In the genomic region with DNA sequence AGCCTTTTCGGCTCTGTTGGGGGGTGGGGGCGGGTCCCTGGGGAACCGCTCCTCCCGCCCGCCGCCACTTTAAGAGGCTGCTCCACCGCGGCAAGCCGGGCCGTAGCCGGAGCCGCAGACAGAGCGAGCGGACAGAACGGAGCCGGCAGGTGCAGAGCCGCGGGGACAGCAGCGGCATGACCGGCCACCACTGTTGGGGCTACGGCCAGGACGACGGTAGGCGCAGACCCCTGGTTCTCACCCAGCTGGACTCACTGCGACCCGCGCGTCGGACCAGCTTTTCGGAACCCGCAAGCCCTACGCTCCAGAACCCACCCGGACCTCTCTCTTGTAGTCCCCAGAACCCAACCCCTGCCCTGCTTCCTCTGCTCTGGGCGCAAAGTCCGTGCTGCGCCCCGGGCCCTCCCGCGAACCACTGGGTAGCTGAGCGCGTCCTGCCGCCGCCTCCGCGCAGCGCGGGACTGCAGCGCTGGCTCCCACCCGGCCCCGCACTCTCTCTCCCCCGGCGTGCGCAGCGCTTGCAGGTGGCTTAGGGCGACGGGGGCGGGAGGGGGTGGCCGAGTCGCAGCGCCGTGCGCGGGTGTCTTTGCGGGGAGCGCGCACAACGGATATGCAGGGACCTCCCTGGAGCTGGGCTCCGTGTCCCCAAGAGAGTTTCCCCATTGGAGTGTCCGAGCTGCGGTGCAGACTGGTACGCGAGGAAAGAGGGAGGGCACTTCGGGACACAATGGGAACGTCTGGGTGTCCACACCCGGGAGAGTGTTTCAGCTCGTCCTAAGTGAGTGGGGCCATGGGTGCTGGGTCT, we compare ENCODE assay signal across 8 mouse cellular contexts. TPM values are rescaled to one million over a fixed set of nuclear protein-coding genes. Genes with fewer than 3 reads are reported as not detected.
DNase-seq lines count a peak whose midpoint lies in the region; ATAC-seq and TF ChIP-seq lines count a peak whose summit lies in the region.

No protein-coding gene starts in this region.

- peak overlapping the region; percentile 55 for H3K4me3 ChIP-seq in kidney, embryonic 16.5 days (ENCODE audit: low read length)
- H3K4me3 ChIP-seq in megakaryocyte, embryonic 14.5 days (replicated peaks), result peak overlapping the region; percentile 88
- H3K4me3 ChIP-seq in small intestine, adult 2 months (ENCODE audit: low read depth, low read length), result peak overlapping the region; percentile 57

- peaks cover 56% of the 10 kb centered on the region for H3K27me3 ChIP-seq in kidney, embryonic 16.5 days (ENCODE audit: insufficient read depth, low read length)
- peaks cover 79% of the 10 kb centered on the region for H3K27me3 ChIP-seq in megakaryocyte, embryonic 14.5 days (replicated peaks)
- H3K27me3 ChIP-seq in small intestine, adult 2 months (ENCODE audit: control insufficient read depth, insufficient read depth, low read length), result peaks cover 26% of the 10 kb centered on the region

- peaks cover 12% of the 10 kb centered on the region for H3K4me1 ChIP-seq in kidney, embryonic 16.5 days (ENCODE audit: insufficient read depth, low read length)
- peaks cover 36% of the 10 kb centered on the region for H3K4me1 ChIP-seq in megakaryocyte, embryonic 14.5 days
- H3K4me1 ChIP-seq in small intestine, adult 2 months (ENCODE audit: control insufficient read depth, insufficient read depth, insufficient read length, low read length), result peaks cover 9% of the 10 kb centered on the region

- no peak for TF ChIP-seq CTCF in small intestine, adult 2 months (IDR thresholded peaks at IDR 0.05; ENCODE audit: extremely low read depth, insufficient read length, insufficient replicate concordance, low read depth, low read length)

- peak overlapping the region; percentile 61 for H3K9ac ChIP-seq in kidney, embryonic 16.5 days (replicated peaks; ENCODE audit: low read length)

- no peak for TF ChIP-seq POLR2A in small intestine, adult 2 months (IDR thresholded peaks at IDR 0.05; ENCODE audit: low read depth, low read length)

- under 1% methylated on average over 76 of the region's 76 CpGs for WGBS in kidney, embryonic 16.5 days
- WGBS in small intestine, adult 2 months, result 1% methylated on average over 75 of the region's 76 CpGs

- ATAC-seq in kidney, embryonic 16.5 days (ENCODE audit: low FRiP score, low TSS enrichment), result peak; percentile 61

- peak overlapping the region; percentile 99 for H3K4me2 ChIP-seq in kidney, embryonic 16.5 days (replicated peaks; ENCODE audit: low read depth, low read length)

- H3K36me3 ChIP-seq in kidney, embryonic 16.5 days (ENCODE audit: insufficient read depth, low read length), result no peaks in the 10 kb centered on the region
- H3K36me3 ChIP-seq in megakaryocyte, embryonic 14.5 days (replicated peaks; ENCODE audit: low read length), result no peaks in the 10 kb centered on the region
- no peaks in the 10 kb centered on the region for H3K36me3 ChIP-seq in small intestine, adult 2 months (ENCODE audit: control insufficient read depth, insufficient read depth, low read length)

- no peak overlapping the region for H3K27ac ChIP-seq in kidney, embryonic 16.5 days (ENCODE audit: low read length)
- H3K27ac ChIP-seq in small intestine, adult 2 months (ENCODE audit: insufficient read depth, low read depth, low read length), result no peak overlapping the region

- intact Hi-C loops in gastrocnemius, postnatal 14 days (cut with DNase I; ENCODE audit: low total_unique reads), result no loop called here

- peak; percentile 37 to 59 for DNase-seq in layer of hippocampus, adult 18-20 months (ENCODE audit: low spot score in 2 of 2)
- DNase-seq in layer of hippocampus, adult 9-10 months (ENCODE audit: low spot score), result no peak
- DNase-seq in cerebellum, adult 11-12 months, result peak; percentile 60
- DNase-seq in frontal cortex, postnatal 36 days (ENCODE audit: low spot score in 2 of 2), result peak; percentile 49 to 64
- DNase-seq in gastrocnemius, postnatal 14 days, result no peak

- no peaks in the 10 kb centered on the region for H3K9me3 ChIP-seq in kidney, embryonic 16.5 days (ENCODE audit: low read length)
- H3K9me3 ChIP-seq in megakaryocyte, embryonic 14.5 days, result 0 out of 2 replicates have a peak, but pooled peaks cover 3% of the 10 kb centered on the region

RNA-seq across cellular contexts. Expression of gene Car7, which starts 6.4 kb away (rescaled TPM):
- total RNA-seq in layer of hippocampus, adult 18-20 months (2021), result 10 to 100 TPM; 13.7 to 18.2 TPM
- polyA plus RNA-seq in kidney, embryonic 16.5 days (2015; fragmentation: Nextera tagmentation; extraction: Ambion mirVana), result 2.4 and 3.3 TPM in 2 replicates
- polyA plus RNA-seq in megakaryocyte, embryonic 14.5 days (2012; ENCODE audit: insufficient read depth, low replicate concordance), result 1.1 and 8.2 TPM in 2 replicates
- 0.98 and 2.1 TPM in 2 replicates for polyA plus RNA-seq in small intestine, adult 2 months (2012; rRNA removed)
- total RNA-seq in gastrocnemius, postnatal 14 days (2021), result 1 to 10 TPM; 1.0 to 1.1 TPM

RNA-seq across cellular contexts. Expression of gene Nae1, which starts 6.5 kb away (rescaled TPM):
- total RNA-seq in layer of hippocampus, adult 18-20 months (2021), result 10 to 100 TPM; 43.6 to 45.7 TPM
- 98.6 and 99.2 TPM in 2 replicates for polyA plus RNA-seq in kidney, embryonic 16.5 days (2015; fragmentation: Nextera tagmentation; extraction: Ambion mirVana)
- 1.5 TPM in 1 of 2 replicates, not detected in the other for polyA plus RNA-seq in megakaryocyte, embryonic 14.5 days (2012; ENCODE audit: insufficient read depth, low replicate concordance)
- polyA plus RNA-seq in small intestine, adult 2 months (2012; rRNA removed), result 1.4 and 3.0 TPM in 2 replicates
- 10 to 100 TPM; 20.4 to 24.5 TPM for total RNA-seq in gastrocnemius, postnatal 14 days (2021)

RNA-seq across cellular contexts. Expression of gene Terb1, which starts 31.2 kb away (rescaled TPM):
- under 1 TPM; 0.66 to 0.74 TPM for total RNA-seq in layer of hippocampus, adult 18-20 months (2021)
- polyA plus RNA-seq in kidney, embryonic 16.5 days (2015; fragmentation: Nextera tagmentation; extraction: Ambion mirVana), result 0.36 and 0.44 TPM in 2 replicates
- not detected in 2 replicates for polyA plus RNA-seq in megakaryocyte, embryonic 14.5 days (2012; ENCODE audit: insufficient read depth, low replicate concordance)
- polyA plus RNA-seq in small intestine, adult 2 months (2012; rRNA removed), result 0.06 TPM in 1 of 2 replicates, not detected in the other
- under 1 TPM in 1 of 2 experiments, not detected in 1; 0.06 TPM for total RNA-seq in gastrocnemius, postnatal 14 days (2021)

RNA-seq across cellular contexts. Expression of gene Pdp2, which starts 50.3 kb away (rescaled TPM):
- total RNA-seq in layer of hippocampus, adult 18-20 months (2021), result 1 to 10 TPM; 7.1 to 8.4 TPM
- 19.2 and 20.3 TPM in 2 replicates for polyA plus RNA-seq in kidney, embryonic 16.5 days (2015; fragmentation: Nextera tagmentation; extraction: Ambion mirVana)
- 1.3 TPM in 1 of 2 replicates, not detected in the other for polyA plus RNA-seq in megakaryocyte, embryonic 14.5 days (2012; ENCODE audit: insufficient read depth, low replicate concordance)
- polyA plus RNA-seq in small intestine, adult 2 months (2012; rRNA removed), result 1.9 and 5.8 TPM in 2 replicates
- 1 to 10 TPM; 3.9 to 4.7 TPM for total RNA-seq in gastrocnemius, postnatal 14 days (2021)

Comparison
In these comparisons a context has a peak if more than half of its experiments do, and no peak if none do; other contexts are left out.
1. DNase-seq: peak in layer of hippocampus, adult 18-20 months (2 of 2), cerebellum, adult 11-12 months (single experiment) and frontal cortex, postnatal 36 days (2 of 2); none in layer of hippocampus, adult 9-10 months (single experiment) and gastrocnemius, postnatal 14 days (single experiment).
2. RNA of gene Nae1, which starts 6.5 kb away (polyA plus RNA-seq): 98.6 to 99.2 TPM in kidney, embryonic 16.5 days; 1.4 to 3.0 TPM in small intestine, adult 2 months and 1.5 TPM in megakaryocyte, embryonic 14.5 days; every median in the first group is over 10 times any median in the second.
3. Peak in every context shown above with its lines, with median percentiles within 50 percentile points of each other: H3K4me3 ChIP-seq.